Mouse (Mus musculus): ENCODE measurements around the gene Car10. TPM values are rescaled to one million over a fixed set of nuclear protein-coding genes. Genes with fewer than 3 reads are reported as not detected.

The Car10 gene
- polyA plus RNA-seq, 1 experiment from 2014 or later, result 0.20 TPM

GRCm38 (mm10) chr11:93525921-93526320 lies 428.1 kb downstream of the Car10 start:
- 80% methylated on average over 3 of the region's 3 CpGs for WGBS
- Histone ChIP-seq H3K4me3 (no peak overlapping the region), H3K4me1 (no peaks in the 10 kb centered on the region), H3K27ac (no peak overlapping the region), H3K9me3 (replicated peaks) (no peaks in the 10 kb centered on the region), H3K36me3 (no peaks in the 10 kb centered on the region), H3K27me3 (ENCODE audit: low read depth, poor library complexity, severe bottlenecking) (no peaks in the 10 kb centered on the region)
- no peak for DNase-seq (ENCODE audit: low spot score)

DNA sequence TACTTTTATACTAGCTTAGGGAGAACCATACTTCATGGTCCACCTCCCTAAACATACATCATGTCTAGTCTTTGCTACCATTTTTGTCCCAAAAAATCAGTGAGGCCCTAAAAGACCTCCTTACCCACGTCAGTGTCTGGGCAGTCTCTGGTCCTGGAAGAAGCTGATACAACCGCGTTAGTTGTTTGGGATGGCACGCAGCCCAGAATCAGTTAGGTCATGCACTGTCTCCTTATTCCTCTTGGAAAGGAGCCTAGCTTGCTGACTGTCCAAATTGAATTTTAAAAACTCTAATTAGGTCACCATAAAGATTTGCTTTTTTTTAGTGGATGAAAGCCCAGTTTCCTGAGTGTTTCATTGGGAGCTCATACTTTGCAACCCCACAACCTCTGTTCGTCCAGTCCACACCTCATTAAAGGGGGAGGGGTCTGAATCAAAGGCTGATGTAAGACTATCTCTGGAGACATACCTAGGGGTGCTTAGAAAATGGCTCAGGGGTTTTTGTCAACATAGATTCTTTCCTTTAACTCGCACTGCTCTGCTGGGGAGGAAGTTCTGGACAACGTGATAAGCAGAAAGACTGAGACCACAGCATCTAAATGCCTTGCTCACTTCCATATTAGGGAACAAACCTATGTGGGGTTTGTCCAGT lies 433.3 kb downstream of the Car10 start:
- Histone ChIP-seq H3K4me1 (no peaks in the 10 kb centered on the region), H3K27ac (no peak overlapping the region), H3K27me3 (ENCODE audit: low read depth, poor library complexity, severe bottlenecking) (no peaks in the 10 kb centered on the region), H3K9me3 (replicated peaks) (no peaks in the 10 kb centered on the region), H3K36me3 (no peaks in the 10 kb centered on the region), H3K4me3 (no peak overlapping the region)
- no peak for DNase-seq (ENCODE audit: low spot score)
- 84% methylated on average over 7 of the region's 7 CpGs for WGBS

- WGBS, result 88% methylated on average over 6 of the region's 6 CpGs
- no peak overlapping the region for H3K27ac ChIP-seq
- H3K36me3 ChIP-seq, result no peaks in the 10 kb centered on the region
- H3K27me3 ChIP-seq (ENCODE audit: low read depth, poor library complexity, severe bottlenecking), result no peaks in the 10 kb centered on the region
- no peaks in the 10 kb centered on the region for H3K9me3 ChIP-seq (replicated peaks)
- no peaks in the 10 kb centered on the region for H3K4me1 ChIP-seq
- H3K4me3 ChIP-seq, result no peak overlapping the region
- no peak for DNase-seq (ENCODE audit: low spot score)
Observed at GRCm38 (mm10) chr11:93536244-93536643, 438.4 kb downstream of the Car10 start.

DNA sequence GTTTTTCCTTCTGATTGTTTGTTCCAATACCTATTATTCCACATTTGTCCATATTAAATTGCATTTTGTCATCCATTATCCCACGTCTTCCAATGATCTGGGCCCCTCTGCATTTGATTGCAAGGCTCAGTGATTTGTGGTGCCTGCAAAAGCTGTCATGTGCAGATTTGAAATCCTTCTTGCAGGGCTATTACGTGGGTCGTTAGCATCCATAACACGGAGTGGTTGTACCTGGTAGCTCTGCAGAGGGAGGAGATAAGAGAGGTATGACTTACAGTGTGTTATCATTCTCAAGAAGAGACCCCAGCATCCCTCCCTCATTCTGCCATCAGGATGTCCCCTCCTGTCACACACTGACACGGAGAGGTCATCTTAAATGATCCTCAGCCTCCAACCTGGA lies 451.1 kb downstream of the Car10 start:
- Histone ChIP-seq H3K9me3 (replicated peaks) (no peaks in the 10 kb centered on the region), H3K4me3 (no peak overlapping the region), H3K27ac (no peak overlapping the region), H3K36me3 (no peaks in the 10 kb centered on the region), H3K27me3 (ENCODE audit: low read depth, poor library complexity, severe bottlenecking) (no peaks in the 10 kb centered on the region), H3K4me1 (no peaks in the 10 kb centered on the region)
- DNase-seq (ENCODE audit: low spot score), result no peak
- WGBS, result 72% methylated on average over 5 of the region's 5 CpGs

- no peaks in the 10 kb centered on the region for H3K36me3 ChIP-seq
- no peak overlapping the region for H3K4me3 ChIP-seq
- H3K4me1 ChIP-seq, result no peaks in the 10 kb centered on the region
- 7% methylated on average over 3 of the region's 3 CpGs for WGBS
- H3K27me3 ChIP-seq (ENCODE audit: low read depth, poor library complexity, severe bottlenecking), result no peaks in the 10 kb centered on the region
- peak; percentile 62 for DNase-seq (ENCODE audit: low spot score)
- no peak overlapping the region for H3K27ac ChIP-seq
- H3K9me3 ChIP-seq (replicated peaks), result no peaks in the 10 kb centered on the region
Observed at GRCm38 (mm10) chr11:93550908-93551307, 453.1 kb downstream of the Car10 start.

DNA sequence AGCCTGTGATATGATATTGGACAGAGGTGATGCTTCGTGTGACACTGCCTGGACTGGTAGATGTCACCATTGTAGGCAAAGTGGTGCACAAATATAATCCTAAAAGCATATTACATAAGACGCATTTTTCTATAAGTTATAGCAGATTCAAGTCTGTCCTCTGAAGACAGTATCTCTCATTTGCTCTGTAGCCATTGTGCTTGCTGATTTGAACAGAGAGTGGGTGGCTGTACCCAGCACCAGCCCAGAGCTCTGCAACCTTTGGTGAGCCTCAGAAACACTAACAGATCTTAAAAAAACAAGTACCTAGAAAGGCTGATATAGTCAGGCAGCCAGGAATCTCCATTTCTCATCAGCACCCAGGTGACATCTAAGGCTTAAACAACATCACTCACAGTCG lies 461.3 kb downstream of the Car10 start:
- Histone ChIP-seq H3K27me3 (ENCODE audit: low read depth, poor library complexity, severe bottlenecking) (no peaks in the 10 kb centered on the region), H3K4me1 (peaks cover 10% of the 10 kb centered on the region), H3K27ac (no peak overlapping the region), H3K36me3 (no peaks in the 10 kb centered on the region), H3K9me3 (replicated peaks) (no peaks in the 10 kb centered on the region), H3K4me3 (no peak overlapping the region)
- DNase-seq (ENCODE audit: low spot score), result no peak
- WGBS, result 85% methylated on average over 3 of the region's 3 CpGs

GRCm38 (mm10) chr11:93560570-93560969 lies 462.7 kb downstream of the Car10 start:
- Histone ChIP-seq H3K9me3 (replicated peaks) (no peaks in the 10 kb centered on the region), H3K4me3 (no peak overlapping the region), H3K27me3 (ENCODE audit: low read depth, poor library complexity, severe bottlenecking) (no peaks in the 10 kb centered on the region), H3K36me3 (no peaks in the 10 kb centered on the region), H3K4me1 (peaks cover 10% of the 10 kb centered on the region), H3K27ac (no peak overlapping the region)
- no peak for DNase-seq (ENCODE audit: low spot score)
- 69% methylated on average over 7 of the region's 7 CpGs for WGBS

DNA sequence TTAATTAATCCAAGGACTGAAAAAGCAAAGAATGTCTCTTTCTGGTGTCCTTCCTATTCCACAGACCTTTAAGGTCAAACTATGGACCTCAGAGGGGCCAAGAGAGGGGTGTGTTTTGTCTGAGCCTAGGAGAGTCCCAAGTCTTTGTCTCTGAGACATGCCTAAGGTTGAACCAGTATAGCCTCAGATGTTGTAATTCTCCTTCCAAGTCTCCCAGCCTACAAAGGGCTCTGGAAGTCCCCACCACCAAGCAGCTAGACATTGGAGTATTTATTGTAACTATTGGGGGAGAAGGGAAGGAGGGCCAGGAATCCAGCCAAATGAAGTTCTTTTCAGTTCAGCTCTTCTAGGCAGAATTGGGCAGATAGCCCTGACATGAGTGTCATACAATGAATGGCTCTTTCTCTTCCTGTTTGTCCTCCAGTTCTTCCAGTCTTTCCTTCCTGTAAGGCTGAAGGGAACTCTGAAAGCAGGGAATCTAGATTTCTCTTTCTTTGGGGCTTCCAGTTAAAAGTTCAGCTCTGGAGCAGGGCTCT lies 464.6 kb downstream of the Car10 start:
- Histone ChIP-seq H3K27me3 (ENCODE audit: low read depth, poor library complexity, severe bottlenecking) (no peaks in the 10 kb centered on the region), H3K27ac (no peak overlapping the region), H3K4me1 (peaks cover 10% of the 10 kb centered on the region), H3K9me3 (replicated peaks) (no peaks in the 10 kb centered on the region), H3K36me3 (no peaks in the 10 kb centered on the region), H3K4me3 (no peak overlapping the region)
- no peak for DNase-seq (ENCODE audit: low spot score)

GRCm38 (mm10) chr11:93565756-93566155 lies 467.9 kb downstream of the Car10 start:
- H3K27me3 ChIP-seq (ENCODE audit: low read depth, poor library complexity, severe bottlenecking), result no peaks in the 10 kb centered on the region
- H3K9me3 ChIP-seq (replicated peaks), result no peaks in the 10 kb centered on the region
- no peak for DNase-seq (ENCODE audit: low spot score)
- no peak overlapping the region for H3K4me3 ChIP-seq
- no peaks in the 10 kb centered on the region for H3K36me3 ChIP-seq
- peaks cover 5% of the 10 kb centered on the region for H3K4me1 ChIP-seq
- H3K27ac ChIP-seq, result no peak overlapping the region
- WGBS, result 86% methylated on average over 3 of the region's 3 CpGs

- 73% methylated on average over 11 of the region's 11 CpGs for WGBS
Observed at GRCm38 (mm10) chr11:93571917-93572641, 474.3 kb downstream of the Car10 start.

GRCm38 (mm10) chr11:93577441-93577840 lies 479.6 kb downstream of the Car10 start:
- Histone ChIP-seq H3K27me3 (ENCODE audit: low read depth, poor library complexity, severe bottlenecking) (no peaks in the 10 kb centered on the region), H3K36me3 (no peaks in the 10 kb centered on the region), H3K4me1 (peaks cover 8% of the 10 kb centered on the region; the same call in 1 of the 2 replicates), H3K9me3 (replicated peaks) (no peaks in the 10 kb centered on the region), H3K27ac (no peak overlapping the region), H3K4me3 (no peak overlapping the region)
- WGBS, result 81% methylated on average over 2 of the region's 2 CpGs
- no peak for DNase-seq (ENCODE audit: low spot score)

More at GRCm38 (mm10) chr11:93571917-93572641, 474.3 kb downstream of the Car10 start:
- Histone ChIP-seq H3K9me3 (replicated peaks) (no peaks in the 10 kb centered on the region), H3K4me1 (0 out of 2 replicates have a peak, but pooled peaks cover 9% of the 10 kb centered on the region), H3K36me3 (no peaks in the 10 kb centered on the region), H3K4me3 (no peak overlapping the region), H3K27me3 (ENCODE audit: low read depth, poor library complexity, severe bottlenecking) (no peaks in the 10 kb centered on the region), H3K27ac (no peak overlapping the region)
- no peak for DNase-seq (ENCODE audit: low spot score)

- WGBS, result 97% methylated on average over 1 of the region's 1 CpGs
Observed at GRCm38 (mm10) chr11:93579626-93580025, 481.8 kb downstream of the Car10 start.

GRCm38 (mm10) chr11:93581326-93581725 lies 483.5 kb downstream of the Car10 start:
- H3K4me1 ChIP-seq, result peaks cover 6% of the 10 kb centered on the region; the same call in 1 of the 2 replicates
- no peaks in the 10 kb centered on the region for H3K27me3 ChIP-seq (ENCODE audit: low read depth, poor library complexity, severe bottlenecking)
- no peak overlapping the region for H3K27ac ChIP-seq
- H3K9me3 ChIP-seq (replicated peaks), result no peaks in the 10 kb centered on the region
- 51% methylated on average over 4 of the region's 4 CpGs for WGBS
- DNase-seq (ENCODE audit: low spot score), result no peak
- H3K36me3 ChIP-seq, result no peaks in the 10 kb centered on the region
- H3K4me3 ChIP-seq, result no peak overlapping the region

More at GRCm38 (mm10) chr11:93579626-93580025, 481.8 kb downstream of the Car10 start:
- Histone ChIP-seq H3K4me1 (peaks cover 6% of the 10 kb centered on the region; the same call in 1 of the 2 replicates), H3K36me3 (no peaks in the 10 kb centered on the region), H3K4me3 (no peak overlapping the region), H3K27me3 (ENCODE audit: low read depth, poor library complexity, severe bottlenecking) (no peaks in the 10 kb centered on the region), H3K9me3 (replicated peaks) (no peaks in the 10 kb centered on the region), H3K27ac (no peak overlapping the region)
- DNase-seq (ENCODE audit: low spot score), result no peak

Data from limb, embryonic 10.5 days (tissue).